Mouse (Mus musculus): ENCODE results near the gene Sun1. TPM values are rescaled to one million over a fixed set of nuclear protein-coding genes. Genes with fewer than 3 reads are reported as not detected.

The Sun1 gene
- polyA plus RNA-seq, 1 experiment from 2014 or later = 40.9 TPM

- Histone ChIP-seq H3K4me1 (ENCODE audit: control insufficient read depth, insufficient read depth, low read depth, low read length) (no peaks in the 10 kb centered on the region), H3K27ac (ENCODE audit: low read depth, low read length) (no peak overlapping the region), H3K9me3 (ENCODE audit: control insufficient read depth, low read length) (no peaks in the 10 kb centered on the region), H3K9ac (ENCODE audit: low read depth, low read length) (no peak overlapping the region), H3K27me3 (replicated peaks; ENCODE audit: control insufficient read depth, insufficient read depth, low read length) (no peaks in the 10 kb centered on the region), H3K4me3 (ENCODE audit: low read length) (no peak overlapping the region), H3K4me2 (ENCODE audit: low read length) (no peak overlapping the region), H3K36me3 (ENCODE audit: control insufficient read depth, insufficient read depth, low read length) (peaks cover 5% of the 10 kb centered on the region)
- 94% methylated on average over 5 of the region's 5 CpGs for WGBS
- no peak for ATAC-seq
Observed at GRCm38 (mm10) chr5:139215184-139215583, 14.7 kb downstream of the Sun1 start.

- Histone ChIP-seq H3K4me2 (ENCODE audit: low read length) (no peak overlapping the region), H3K27ac (ENCODE audit: low read depth, low read length) (no peak overlapping the region), H3K4me3 (ENCODE audit: low read length) (no peak overlapping the region), H3K9ac (ENCODE audit: low read depth, low read length) (no peak overlapping the region), H3K27me3 (replicated peaks; ENCODE audit: control insufficient read depth, insufficient read depth, low read length) (no peaks in the 10 kb centered on the region), H3K36me3 (ENCODE audit: control insufficient read depth, insufficient read depth, low read length) (peaks cover 5% of the 10 kb centered on the region), H3K4me1 (ENCODE audit: control insufficient read depth, insufficient read depth, low read depth, low read length) (no peaks in the 10 kb centered on the region), H3K9me3 (ENCODE audit: control insufficient read depth, low read length) (no peaks in the 10 kb centered on the region)
- WGBS = 91% methylated on average over 2 of the region's 2 CpGs
- no peak for ATAC-seq
Observed at GRCm38 (mm10) chr5:139216121-139216520, 15.7 kb downstream of the Sun1 start.

- Histone ChIP-seq H3K9me3 (ENCODE audit: control insufficient read depth, low read length) (no peaks in the 10 kb centered on the region), H3K27ac (ENCODE audit: low read depth, low read length) (no peak overlapping the region), H3K4me2 (ENCODE audit: low read length) (no peak overlapping the region), H3K27me3 (replicated peaks; ENCODE audit: control insufficient read depth, insufficient read depth, low read length) (no peaks in the 10 kb centered on the region), H3K36me3 (ENCODE audit: control insufficient read depth, insufficient read depth, low read length) (peaks cover 5% of the 10 kb centered on the region), H3K4me3 (ENCODE audit: low read length) (no peak overlapping the region), H3K9ac (ENCODE audit: low read depth, low read length) (no peak overlapping the region), H3K4me1 (ENCODE audit: control insufficient read depth, insufficient read depth, low read depth, low read length) (no peaks in the 10 kb centered on the region)
- WGBS = 82% methylated on average over 3 of the region's 3 CpGs
- no peak for ATAC-seq
Observed at GRCm38 (mm10) chr5:139216774-139217173, 16.3 kb downstream of the Sun1 start.

- Histone ChIP-seq H3K4me1 (ENCODE audit: control insufficient read depth, insufficient read depth, low read depth, low read length) (no peaks in the 10 kb centered on the region), H3K27me3 (replicated peaks; ENCODE audit: control insufficient read depth, insufficient read depth, low read length) (no peaks in the 10 kb centered on the region), H3K36me3 (ENCODE audit: control insufficient read depth, insufficient read depth, low read length) (peaks cover 13% of the 10 kb centered on the region), H3K9me3 (ENCODE audit: control insufficient read depth, low read length) (no peaks in the 10 kb centered on the region), H3K4me3 (ENCODE audit: low read length) (no peak overlapping the region), H3K27ac (ENCODE audit: low read depth, low read length) (no peak overlapping the region), H3K9ac (ENCODE audit: low read depth, low read length) (no peak overlapping the region; the same call in 1 of the 2 replicates), H3K4me2 (ENCODE audit: low read length) (no peak overlapping the region)
- no peak for ATAC-seq
- 86% methylated on average over 4 of the region's 4 CpGs for WGBS
Observed at GRCm38 (mm10) chr5:139220006-139220515, 19.6 kb downstream of the Sun1 start.

- Histone ChIP-seq H3K4me3 (ENCODE audit: low read length) (no peak overlapping the region), H3K9ac (ENCODE audit: low read depth, low read length) (no peak overlapping the region; the same call in 1 of the 2 replicates), H3K36me3 (ENCODE audit: control insufficient read depth, insufficient read depth, low read length) (peaks cover 14% of the 10 kb centered on the region), H3K27me3 (replicated peaks; ENCODE audit: control insufficient read depth, insufficient read depth, low read length) (no peaks in the 10 kb centered on the region), H3K27ac (ENCODE audit: low read depth, low read length) (no peak overlapping the region), H3K4me1 (ENCODE audit: control insufficient read depth, insufficient read depth, low read depth, low read length) (no peaks in the 10 kb centered on the region), H3K9me3 (ENCODE audit: control insufficient read depth, low read length) (no peaks in the 10 kb centered on the region), H3K4me2 (ENCODE audit: low read length) (no peak overlapping the region)
- WGBS = 87% methylated on average over 4 of the region's 4 CpGs
- no peak for ATAC-seq
Observed at GRCm38 (mm10) chr5:139220610-139221009, 20.2 kb downstream of the Sun1 start.

GRCm38 (mm10) chr5:139223331-139223730 lies 22.9 kb downstream of the Sun1 start:
- WGBS = 95% methylated on average over 10 of the region's 10 CpGs
- Histone ChIP-seq H3K36me3 (ENCODE audit: control insufficient read depth, insufficient read depth, low read length) (peaks cover 30% of the 10 kb centered on the region), H3K4me1 (ENCODE audit: control insufficient read depth, insufficient read depth, low read depth, low read length) (no peaks in the 10 kb centered on the region), H3K27me3 (replicated peaks; ENCODE audit: control insufficient read depth, insufficient read depth, low read length) (no peaks in the 10 kb centered on the region), H3K9ac (ENCODE audit: low read depth, low read length) (no peak overlapping the region), H3K27ac (ENCODE audit: low read depth, low read length) (no peak overlapping the region), H3K9me3 (ENCODE audit: control insufficient read depth, low read length) (no peaks in the 10 kb centered on the region), H3K4me3 (ENCODE audit: low read length) (no peak overlapping the region), H3K4me2 (ENCODE audit: low read length) (no peak overlapping the region)
- ATAC-seq = no peak

GRCm38 (mm10) chr5:139227236-139227635 lies 26.8 kb downstream of the Sun1 start:
- Histone ChIP-seq H3K9ac (ENCODE audit: low read depth, low read length) (no peak overlapping the region), H3K4me1 (ENCODE audit: control insufficient read depth, insufficient read depth, low read depth, low read length) (no peaks in the 10 kb centered on the region), H3K27me3 (replicated peaks; ENCODE audit: control insufficient read depth, insufficient read depth, low read length) (no peaks in the 10 kb centered on the region), H3K9me3 (ENCODE audit: control insufficient read depth, low read length) (no peaks in the 10 kb centered on the region), H3K27ac (ENCODE audit: low read depth, low read length) (no peak overlapping the region), H3K36me3 (ENCODE audit: control insufficient read depth, insufficient read depth, low read length) (peaks cover 48% of the 10 kb centered on the region), H3K4me2 (ENCODE audit: low read length) (no peak overlapping the region), H3K4me3 (ENCODE audit: low read length) (no peak overlapping the region)
- 94% methylated on average over 4 of the region's 4 CpGs for WGBS
- ATAC-seq = no peak

GRCm38 (mm10) chr5:139227645-139228044 lies 27.2 kb downstream of the Sun1 start:
- peaks cover 48% of the 10 kb centered on the region for H3K36me3 ChIP-seq (ENCODE audit: control insufficient read depth, insufficient read depth, low read length)
- H3K27me3 ChIP-seq (replicated peaks; ENCODE audit: control insufficient read depth, insufficient read depth, low read length) = no peaks in the 10 kb centered on the region
- no peaks in the 10 kb centered on the region for H3K9me3 ChIP-seq (ENCODE audit: control insufficient read depth, low read length)
- no peak overlapping the region for H3K4me2 ChIP-seq (ENCODE audit: low read length)
- H3K9ac ChIP-seq (ENCODE audit: low read depth, low read length) = no peak overlapping the region
- H3K4me1 ChIP-seq (ENCODE audit: control insufficient read depth, insufficient read depth, low read depth, low read length) = no peaks in the 10 kb centered on the region
- WGBS = 100% methylated on average over 2 of the region's 2 CpGs
- ATAC-seq = 0 out of 2 replicates have a peak, but pooled peaks have one; percentile 27
- H3K4me3 ChIP-seq (ENCODE audit: low read length) = no peak overlapping the region
- no peak overlapping the region for H3K27ac ChIP-seq (ENCODE audit: low read depth, low read length)

GRCm38 (mm10) chr5:139228318-139228717 lies 27.9 kb downstream of the Sun1 start:
- Histone ChIP-seq H3K9me3 (ENCODE audit: control insufficient read depth, low read length) (no peaks in the 10 kb centered on the region), H3K4me1 (ENCODE audit: control insufficient read depth, insufficient read depth, low read depth, low read length) (no peaks in the 10 kb centered on the region), H3K4me3 (ENCODE audit: low read length) (no peak overlapping the region), H3K27me3 (replicated peaks; ENCODE audit: control insufficient read depth, insufficient read depth, low read length) (no peaks in the 10 kb centered on the region), H3K9ac (ENCODE audit: low read depth, low read length) (no peak overlapping the region), H3K36me3 (ENCODE audit: control insufficient read depth, insufficient read depth, low read length) (peaks cover 52% of the 10 kb centered on the region), H3K4me2 (ENCODE audit: low read length) (no peak overlapping the region), H3K27ac (ENCODE audit: low read depth, low read length) (no peak overlapping the region)
- no peak for ATAC-seq
- WGBS = 93% methylated on average over 3 of the region's 3 CpGs

GRCm38 (mm10) chr5:139229716-139230115 lies 29.3 kb downstream of the Sun1 start:
- Histone ChIP-seq H3K36me3 (ENCODE audit: control insufficient read depth, insufficient read depth, low read length) (peaks cover 56% of the 10 kb centered on the region), H3K4me1 (ENCODE audit: control insufficient read depth, insufficient read depth, low read depth, low read length) (no peaks in the 10 kb centered on the region), H3K27me3 (replicated peaks; ENCODE audit: control insufficient read depth, insufficient read depth, low read length) (no peaks in the 10 kb centered on the region), H3K27ac (ENCODE audit: low read depth, low read length) (no peak overlapping the region), H3K4me3 (ENCODE audit: low read length) (no peak overlapping the region), H3K9me3 (ENCODE audit: control insufficient read depth, low read length) (no peaks in the 10 kb centered on the region), H3K9ac (ENCODE audit: low read depth, low read length) (no peak overlapping the region), H3K4me2 (ENCODE audit: low read length) (no peak overlapping the region)
- WGBS = 99% methylated on average over 3 of the region's 3 CpGs
- no peak for ATAC-seq

Data from hindbrain, embryonic 16.5 days (tissue).